ENCODE assay signal across 22 mouse cellular contexts in the genomic region with DNA sequence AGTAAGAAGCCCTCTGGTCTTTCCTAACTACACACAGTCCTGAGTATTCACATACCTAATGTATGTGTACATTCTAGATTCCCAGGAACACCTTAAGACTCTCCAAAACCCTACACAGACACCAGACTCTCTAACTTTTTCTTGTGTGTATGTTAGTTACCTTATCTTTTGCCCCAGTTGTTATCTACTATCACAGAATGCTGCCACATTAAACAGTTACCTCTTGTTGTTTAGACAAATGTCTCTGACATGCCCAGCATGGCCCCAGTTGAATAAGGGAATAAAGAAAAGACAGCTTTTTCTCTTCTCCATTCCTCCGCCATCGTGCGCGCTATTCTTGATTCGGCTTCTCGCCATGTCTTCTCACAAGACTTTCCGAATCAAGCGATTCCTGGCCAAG. TPM values are rescaled to one million over a fixed set of nuclear protein-coding genes. Genes with fewer than 3 reads are reported as not detected.
"Had no signal": no experiment of that assay in that cellular context is flagged by ENCODE, and none has a peak within 500 bp of the region (broad histone marks: within the 10 kb centered on the region; RNA-seq: fewer than 3 reads in every experiment).

No protein-coding gene starts in this region.

- H3K9ac ChIP-seq: liver, postnatal 0 days; lung, embryonic 15.5 days; midbrain, embryonic 13.5 days; midbrain, embryonic 15.5 days; neural tube, embryonic 12.5 days; stomach, embryonic 15.5 days had no signal

- H3K4me3 ChIP-seq: lung, embryonic 15.5 days; midbrain, embryonic 13.5 days; midbrain, embryonic 15.5 days; neural tube, embryonic 12.5 days; stomach, embryonic 15.5 days had no signal

- H3K36me3 ChIP-seq: lung, embryonic 15.5 days; midbrain, embryonic 13.5 days; midbrain, embryonic 15.5 days; neural tube, embryonic 12.5 days; stomach, embryonic 15.5 days had no signal

- H3K27ac ChIP-seq: lung, embryonic 15.5 days; macrophage; midbrain, embryonic 13.5 days; midbrain, embryonic 15.5 days; neural tube, embryonic 12.5 days; stomach, embryonic 15.5 days; stomach, postnatal 0 days had no signal

- DNase-seq: liver, postnatal 0 days; lung, adult 2 months; lung, postnatal 14 days; lung, postnatal 36 days; right cerebral cortex, postnatal 14 days; thymus, adult 2 months; thymus, postnatal 25 days; thymus, postnatal 4 days had no signal

- H3K27me3 ChIP-seq: lung, embryonic 15.5 days; midbrain, embryonic 13.5 days; midbrain, embryonic 15.5 days; neural tube, embryonic 12.5 days; stomach, embryonic 15.5 days had no signal

- H3K9me3 ChIP-seq: lung, embryonic 15.5 days; midbrain, embryonic 13.5 days; midbrain, embryonic 15.5 days; neural tube, embryonic 12.5 days; stomach, embryonic 15.5 days had no signal

- H3K4me1 ChIP-seq: lung, embryonic 15.5 days; midbrain, embryonic 13.5 days; midbrain, embryonic 15.5 days; neural tube, embryonic 12.5 days; stomach, embryonic 15.5 days had no signal

- ATAC-seq: liver, postnatal 0 days; lung, postnatal 0 days; midbrain, embryonic 13.5 days; midbrain, embryonic 15.5 days had no signal

RNA-seq across cellular contexts. Expression of a gene that starts 9.8 kb away (rescaled TPM):
- total RNA-seq: megakaryocyte, adult 5-6 weeks; midbrain, postnatal 0 days; monocyte, adult 5-6 weeks; neutrophil, adult 5-6 weeks had no signal
- polyA plus RNA-seq: liver, postnatal 0 days; lung, embryonic 15.5 days; lung, postnatal 0 days; midbrain, embryonic 13.5 days; midbrain, embryonic 15.5 days; midbrain, postnatal 0 days; neural tube, embryonic 12.5 days; neural tube, embryonic 14.5 days; spleen, adult 2 months; stomach, embryonic 15.5 days; stomach, postnatal 0 days; thymus, adult 2 months had no signal
